Mouse (Mus musculus) heart, adult 18-20 months (tissue): Measurements from ENCODE around the gene Mapk1. TPM values are rescaled to one million over a fixed set of nuclear protein-coding genes. Genes with fewer than 3 reads are reported as not detected.
"Not testable (repeated sequence)": the region's sequence is repeated elsewhere in the genome, so short reads cannot be mapped to it uniquely, and the experiment has no call there.

ENCODE experiments used
- DNase-seq, 2 experiments: peaks; one replicate each; pipeline ENCODE4 v3.0.0; 2021 to 2022; ENCODE audit warnings: mixed read lengths in 1 of 2
- long read RNA-seq, 2 experiments: library from polyadenylated mRNA; stranded (forward); transcript quantifications; one replicate each; pipeline ENCODE4 v2.0.0; 2021
- total RNA-seq, 2 experiments: library from RNA; stranded (reverse); gene quantifications; 2 replicates each; pipeline ENCODE4 v1.2.3; 2021

The Mapk1 gene
- 100 to 1,000 TPM in 1 of 2 experiments, 10 to 100 TPM in 1; 94.8 to 112 TPM for total RNA-seq
- long read RNA-seq, experiment 1, full-length matches to known transcripts, result 22 of 46 reads
- long read RNA-seq, experiment 1, partial matches to known transcripts, result 4 of 46 reads
- long read RNA-seq, experiment 1, other reads (novel, unspliced or antisense), result 20 of 46 reads
- long read RNA-seq, experiment 2, full-length matches to known transcripts, result 17 of 31 reads
- long read RNA-seq, experiment 2, partial matches to known transcripts, result 3 of 31 reads
- long read RNA-seq, experiment 2, other reads (novel, unspliced or antisense), result 11 of 31 reads

GRCm38 (mm10) chr16:16983131-16983533 is at the start of gene Mapk1:
Gene Mapk1 (plus strand): TSS chr16:16983382.
- DNase-seq, result peak; percentile 97

DNA sequence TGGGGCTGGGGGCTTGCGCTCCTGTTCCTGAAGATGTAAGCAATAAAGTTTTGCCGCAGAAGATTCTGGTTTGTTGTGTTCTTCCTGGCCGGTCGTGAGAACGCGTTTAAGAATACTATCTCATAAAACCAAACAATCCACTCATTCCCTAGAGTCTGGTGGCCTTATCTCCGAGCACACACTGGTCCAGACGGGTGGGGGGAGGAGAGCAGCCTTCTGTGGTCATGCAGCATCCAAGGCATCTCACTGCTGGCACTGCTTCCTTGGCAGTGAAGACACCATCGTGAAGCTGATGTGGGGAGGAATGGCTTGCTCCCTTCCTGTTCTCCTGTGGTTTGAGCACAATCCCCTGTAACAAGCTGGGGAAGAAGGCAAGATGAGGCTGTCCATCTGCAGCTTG is 43.6 kb upstream of the Mapk1 start:
- DNase-seq, result no peak

DNA sequence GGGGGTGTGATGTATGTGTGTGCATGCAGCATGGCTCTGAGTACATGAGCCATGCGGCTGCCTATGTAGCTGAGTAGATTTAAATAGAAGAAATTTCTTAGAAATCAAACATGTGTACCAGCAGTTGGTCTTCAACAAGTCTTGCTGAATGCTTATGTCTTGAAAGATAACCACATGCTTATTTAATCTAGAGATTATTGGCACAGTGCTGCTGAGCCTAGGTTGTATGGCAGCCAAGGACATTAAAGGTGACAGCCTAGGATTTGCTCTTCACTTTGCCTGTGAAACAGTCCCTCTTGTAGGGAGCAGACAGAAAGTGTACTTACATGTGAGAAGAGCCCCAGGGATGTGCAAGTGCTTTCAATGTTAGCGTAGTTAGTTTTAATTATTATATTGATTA is 42.1 kb upstream of the Mapk1 start:
- DNase-seq, result no peak

DNA sequence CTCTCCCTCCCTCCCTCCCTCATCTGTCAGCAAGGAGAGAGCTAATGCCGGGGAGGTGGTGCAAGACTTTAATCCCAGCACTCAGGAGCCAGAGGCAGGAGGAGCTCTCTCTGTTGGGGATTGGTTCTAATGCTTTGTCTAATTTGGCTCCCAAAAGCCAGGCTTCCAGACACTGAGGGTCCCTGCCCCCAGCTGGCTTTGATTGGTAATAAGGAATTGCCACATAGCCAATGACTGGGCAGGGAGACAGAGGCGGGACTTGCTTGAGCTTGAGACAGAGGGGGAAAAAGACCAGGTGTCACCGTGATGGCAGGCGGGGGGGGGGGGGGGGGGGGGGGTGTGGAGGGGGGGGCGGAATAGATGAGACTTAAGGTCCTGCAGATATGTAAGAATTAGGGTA is 24.6 kb upstream of the Mapk1 start:
- DNase-seq, result no peak

DNA sequence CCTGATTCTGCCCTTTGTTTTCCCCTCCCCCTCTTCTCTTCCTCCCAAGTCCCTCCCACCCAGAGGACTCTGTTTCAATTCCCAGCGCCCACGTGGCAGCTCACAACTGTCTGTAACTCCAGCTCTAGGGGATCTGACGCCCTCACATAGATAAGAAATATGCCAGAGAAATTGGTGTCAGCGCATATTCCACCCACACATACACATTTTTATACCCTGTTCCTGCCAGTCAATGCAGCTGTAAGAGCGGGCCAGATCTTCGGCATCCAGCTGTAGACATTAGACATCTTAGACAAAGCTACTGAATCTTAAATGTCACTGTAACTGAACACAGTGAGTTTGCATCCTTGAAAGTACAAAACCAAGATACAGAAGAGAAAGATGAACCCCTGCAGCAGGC is 23.3 kb upstream of the Mapk1 start:
- DNase-seq, result no peak

- no peak for DNase-seq
These were observed 18.0 kb upstream of the Mapk1 start for GRCm38 (mm10) chr16:16965149-16965548.

DNA sequence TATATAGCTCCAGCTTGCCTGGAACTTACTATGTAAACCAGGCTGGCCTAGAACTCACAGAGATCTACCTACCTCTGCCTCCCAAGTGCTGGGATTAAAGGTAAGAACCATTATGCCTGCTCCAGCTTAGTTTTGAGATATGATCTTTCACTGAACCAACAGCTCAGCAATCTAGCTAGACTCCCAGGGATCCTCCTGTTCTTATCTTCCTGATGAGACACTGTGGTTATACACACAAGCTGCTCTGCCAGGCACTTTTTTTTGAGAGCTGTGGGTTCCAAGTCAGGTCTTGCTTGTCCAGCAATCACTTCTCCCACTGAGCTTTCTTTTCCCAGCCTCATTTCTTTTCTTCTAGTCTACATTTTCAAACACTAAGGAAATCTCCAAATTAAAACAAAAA is 16.9 kb upstream of the Mapk1 start:
- no peak for DNase-seq

- no peak for DNase-seq
These were observed 5.1 kb upstream of the Mapk1 start for GRCm38 (mm10) chr16:16978061-16978460.

GRCm38 (mm10) chr16:16978765-16979164 is 4.4 kb upstream of the Mapk1 start:
- no peak for DNase-seq

- no peak for DNase-seq
These were observed 546 bp upstream of the Mapk1 start for GRCm38 (mm10) chr16:16982636-16983035.

DNA sequence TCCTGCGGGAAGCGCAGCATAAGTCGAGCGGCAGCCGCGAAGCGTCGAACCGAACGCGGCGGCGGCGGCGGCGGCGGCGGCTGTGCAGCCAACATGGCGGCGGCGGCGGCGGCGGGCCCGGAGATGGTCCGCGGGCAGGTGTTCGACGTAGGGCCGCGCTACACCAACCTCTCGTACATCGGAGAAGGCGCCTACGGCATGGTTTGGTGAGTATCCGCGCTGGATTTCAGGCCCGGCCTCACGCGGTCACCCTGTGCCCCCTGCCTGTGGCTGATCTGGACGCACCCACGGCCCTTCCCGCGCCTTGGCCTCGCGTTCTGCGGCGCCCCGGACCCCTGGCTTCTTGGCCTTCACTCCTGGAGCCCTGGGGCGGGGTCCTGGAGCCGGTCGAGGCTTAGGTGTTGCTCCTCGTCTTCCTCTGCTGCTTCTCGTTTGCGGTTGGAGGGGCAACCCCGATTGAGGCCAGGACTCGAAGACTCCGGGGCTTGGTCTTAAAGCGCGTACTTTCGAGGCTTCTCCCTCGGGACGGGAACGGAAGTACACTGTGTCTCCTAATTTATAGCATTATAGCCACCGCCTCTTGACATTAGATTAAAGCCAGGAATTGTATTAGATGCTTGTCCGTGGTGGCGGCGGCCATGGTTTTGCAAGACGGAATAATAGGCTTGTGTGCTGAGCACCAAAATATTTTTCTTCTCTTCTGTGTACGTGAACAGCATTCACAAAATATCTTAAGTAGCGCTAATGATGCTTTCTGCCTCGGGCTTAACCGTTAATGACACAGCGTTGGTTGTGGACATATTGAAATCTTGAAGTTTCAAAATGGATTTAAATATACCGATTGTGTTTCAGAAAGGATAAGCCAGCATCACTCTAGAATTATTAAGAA is 596 bp downstream of the Mapk1 start:
- DNase-seq, result peak; percentile 79

- no peak for DNase-seq
These were observed 1.3 kb downstream of the Mapk1 start for GRCm38 (mm10) chr16:16984423-16984941.

GRCm38 (mm10) chr16:16987248-16987647 is 4.1 kb downstream of the Mapk1 start:
- no peak for DNase-seq

DNA sequence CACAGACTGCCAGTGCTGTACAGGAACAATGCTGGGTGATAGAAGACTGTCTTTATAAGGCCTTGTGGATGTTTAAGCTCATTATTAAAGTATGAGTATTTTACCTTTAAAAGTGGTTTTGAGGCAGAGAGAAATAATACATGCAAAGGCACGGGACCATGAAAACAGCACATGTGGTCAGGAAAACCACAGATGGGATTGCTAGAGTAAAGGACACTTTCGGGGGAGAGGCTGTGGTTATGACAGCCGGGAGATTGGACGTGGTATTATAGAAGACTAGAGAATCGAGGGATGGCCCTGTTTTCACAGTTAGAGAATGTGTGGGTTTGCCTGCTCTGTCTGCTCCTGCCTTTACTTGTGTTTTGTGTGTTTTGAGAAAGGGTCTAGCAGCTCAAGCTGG is 5.7 kb downstream of the Mapk1 start:
- DNase-seq, result no peak

DNA sequence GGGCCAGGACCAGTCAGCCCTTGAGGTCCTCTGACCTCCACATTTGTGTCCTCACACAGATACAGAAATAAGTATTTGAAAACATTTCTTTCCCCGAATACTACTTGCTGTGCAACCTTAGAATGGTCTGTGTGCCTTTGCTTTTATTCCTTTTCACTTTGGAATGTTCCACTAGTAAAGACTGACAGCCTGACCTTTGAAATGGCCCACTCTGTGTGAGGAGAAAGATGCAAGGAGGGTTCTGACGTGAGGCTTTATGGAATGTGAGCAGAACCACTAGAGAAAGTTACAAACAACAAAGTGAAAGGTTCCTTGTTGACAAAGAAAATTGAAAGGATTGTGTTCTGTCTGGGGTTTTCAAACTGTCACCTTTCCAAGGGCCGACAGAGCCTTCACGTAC is 6.8 kb downstream of the Mapk1 start:
- no peak for DNase-seq

GRCm38 (mm10) chr16:16994426-16995052 is 11.4 kb downstream of the Mapk1 start:
- DNase-seq, result no peak

- DNase-seq, result not testable (repeated sequence)
These were observed 13.0 kb downstream of the Mapk1 start for GRCm38 (mm10) chr16:16996121-16996729.

DNA sequence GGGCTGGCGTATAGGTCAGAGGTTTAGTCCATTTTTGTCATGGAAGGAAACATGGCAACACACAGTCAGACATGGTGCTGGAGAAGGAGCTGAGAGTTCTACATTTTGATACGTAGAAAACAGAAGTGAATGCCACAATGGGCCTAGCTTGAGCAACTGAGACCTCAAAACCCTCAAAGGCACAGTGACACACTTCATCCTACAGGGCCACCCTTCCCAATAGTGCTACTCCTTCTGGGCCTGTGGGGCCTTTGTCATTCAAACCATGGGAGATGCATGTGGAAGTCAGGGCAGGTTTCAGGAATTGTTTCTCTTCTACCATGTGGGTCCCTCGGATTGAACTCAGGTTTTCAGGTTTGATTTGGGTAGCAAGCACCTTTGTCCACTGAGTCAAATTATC is 17.9 kb downstream of the Mapk1 start:
- DNase-seq, result no peak

DNA sequence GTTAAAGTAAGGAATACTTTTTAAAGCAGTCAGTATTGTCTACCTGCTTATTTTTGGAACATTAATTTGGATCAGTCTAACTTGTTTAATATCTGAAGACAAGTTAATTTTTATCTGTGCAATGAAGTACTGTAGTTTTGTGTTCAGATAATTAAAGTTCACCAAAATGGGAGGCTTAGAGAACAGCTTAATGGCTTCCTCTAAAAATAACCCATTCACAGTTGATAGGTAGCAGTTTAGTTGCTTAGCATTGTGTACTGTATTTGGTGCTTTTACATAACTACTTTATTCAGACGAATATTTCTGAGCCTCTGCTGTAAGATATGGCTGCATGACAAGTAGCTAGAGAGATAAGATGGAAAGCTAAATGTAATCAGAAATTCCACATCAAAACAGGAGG is 23.9 kb downstream of the Mapk1 start:
- no peak for DNase-seq

GRCm38 (mm10) chr16:17010036-17010435 is 26.9 kb downstream of the Mapk1 start:
- no peak for DNase-seq

GRCm38 (mm10) chr16:17012583-17012982 is 29.4 kb downstream of the Mapk1 start:
- DNase-seq, result peak in 1 of 2 experiments; percentile 7

DNA sequence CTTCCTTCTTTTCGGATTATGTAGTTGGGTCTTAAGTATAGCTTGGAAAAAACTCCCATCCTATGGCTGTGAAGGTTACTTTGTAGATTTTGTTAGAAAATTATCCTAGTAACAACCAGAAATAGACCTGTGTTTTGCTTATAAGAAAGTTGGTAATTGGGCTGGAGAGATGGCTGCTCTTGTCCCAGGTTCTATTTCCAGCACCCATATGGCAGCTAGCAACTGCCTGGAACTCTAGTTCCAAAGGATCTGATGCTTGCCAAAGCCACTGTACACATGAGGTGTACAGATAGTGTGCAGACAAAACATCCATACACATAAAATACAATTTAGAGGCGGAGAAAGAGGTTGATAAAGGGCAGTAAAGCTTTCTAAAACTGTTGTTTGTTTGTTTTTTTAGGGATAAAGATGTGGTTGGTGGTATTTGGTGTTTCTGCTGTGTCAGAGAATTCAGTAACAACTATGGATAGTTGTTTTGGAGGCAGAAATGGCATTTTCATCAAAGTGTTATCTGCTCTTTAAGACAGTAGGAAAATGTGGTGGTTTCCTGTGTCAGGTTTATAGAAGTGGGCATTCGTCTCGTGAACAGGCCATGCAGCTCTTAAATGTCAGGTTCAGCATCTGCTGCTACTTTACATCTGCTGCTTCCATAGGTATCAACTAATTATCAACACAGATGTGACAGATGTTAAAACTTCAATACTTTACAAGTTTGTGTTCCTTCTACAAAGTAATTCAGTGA is 32.1 kb downstream of the Mapk1 start:
- DNase-seq, result no peak
